Mouse (Mus musculus) thymus, adult 2 months (tissue): ENCODE results near the gene Nt5dc3.

Source experiments
- CTCF ChIP-seq: fragments of 200-500 bp; IDR thresholded peaks from 2 replicates; pipeline ENCODE4 v1.5.1; 2012; ENCODE audit warnings: mild to moderate bottlenecking, control low read depth, low read length, moderate library complexity, borderline replicate concordance; ENCODE audit not compliant: control insufficient read depth, poor library complexity, insufficient read depth; ENCODE audit errors: extremely low read depth
- POLR2A ChIP-seq: fragments of 200-500 bp; IDR thresholded peaks from 2 replicates; pipeline ENCODE4 v1.6.1; 2012; ENCODE audit warnings: mild to moderate bottlenecking, low read length, control low read depth, moderate library complexity; ENCODE audit not compliant: control insufficient read depth, poor library complexity, insufficient read depth; ENCODE audit errors: extremely low read depth

DNA sequence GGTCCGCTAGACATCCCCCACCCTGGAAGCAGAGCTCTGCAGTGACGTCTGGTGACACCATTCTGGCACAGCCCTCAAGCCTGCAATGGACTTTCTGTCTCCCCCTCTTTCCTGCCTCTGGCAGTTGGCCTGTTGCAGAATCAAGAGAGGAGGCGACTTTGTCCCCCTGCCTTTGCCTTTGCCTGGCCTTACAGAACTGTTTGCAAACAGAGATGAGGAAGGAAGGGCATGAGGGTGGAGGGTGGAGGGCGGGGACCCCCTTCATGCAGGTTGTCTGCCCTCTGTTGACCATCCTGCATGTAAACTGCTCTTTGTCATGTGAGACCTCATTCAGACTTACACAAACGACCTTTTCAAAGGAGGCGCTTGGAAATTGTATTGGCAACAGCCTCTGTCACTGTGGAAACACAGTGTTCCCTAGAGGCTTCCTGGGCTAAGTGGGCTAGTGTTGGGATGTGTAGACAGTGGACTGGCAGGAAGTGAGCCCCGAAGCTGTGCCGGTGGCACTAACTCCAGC is 40.9 kb downstream of the Nt5dc3 start:
- TF ChIP-seq POLR2A (no peak), CTCF (no peak)
